Mouse (Mus musculus) gastrocnemius, postnatal 4 days (tissue): ENCODE data around the gene Ddx39. TPM values are rescaled to one million over a fixed set of nuclear protein-coding genes. Genes with fewer than 3 reads are reported as not detected.

Source experiments
- DNase-seq, 2 experiments: peaks; one replicate each; pipeline ENCODE4 v3.0.0; 2021 to 2022; ENCODE audit warnings: low spot score in 2 of 2, mixed read lengths in 2 of 2
- long read RNA-seq, 2 experiments: library from polyadenylated mRNA; stranded (forward); transcript quantifications; one replicate each; pipeline ENCODE4 v2.0.0; 2021
- total RNA-seq, 2 experiments: library from RNA; stranded (reverse); gene quantifications; 2 replicates each; pipeline ENCODE4 v1.2.3; 2021

Gene Ddx39
- total RNA-seq: 10 to 100 TPM; 26.1 to 27.5 TPM
- long read RNA-seq, experiment 1, transcript Ddx39-201 (11 exons, 1,656 nt): major isoform, 77 of 89 reads
- long read RNA-seq, experiment 1, partial matches to known transcripts: 2 of 89 reads
- long read RNA-seq, experiment 1, other reads (novel, unspliced or antisense): 9 of 89 reads
- long read RNA-seq, experiment 2, transcript Ddx39-201 (11 exons, 1,656 nt): major isoform, 54 of 75 reads
- long read RNA-seq, experiment 2, transcript Ddx39-203 (11 exons, 1,927 nt): minor isoform, 5 of 75 reads
- long read RNA-seq, experiment 2, partial matches to known transcripts: 1 of 75 reads
- long read RNA-seq, experiment 2, other reads (novel, unspliced or antisense): 13 of 75 reads

DNA sequence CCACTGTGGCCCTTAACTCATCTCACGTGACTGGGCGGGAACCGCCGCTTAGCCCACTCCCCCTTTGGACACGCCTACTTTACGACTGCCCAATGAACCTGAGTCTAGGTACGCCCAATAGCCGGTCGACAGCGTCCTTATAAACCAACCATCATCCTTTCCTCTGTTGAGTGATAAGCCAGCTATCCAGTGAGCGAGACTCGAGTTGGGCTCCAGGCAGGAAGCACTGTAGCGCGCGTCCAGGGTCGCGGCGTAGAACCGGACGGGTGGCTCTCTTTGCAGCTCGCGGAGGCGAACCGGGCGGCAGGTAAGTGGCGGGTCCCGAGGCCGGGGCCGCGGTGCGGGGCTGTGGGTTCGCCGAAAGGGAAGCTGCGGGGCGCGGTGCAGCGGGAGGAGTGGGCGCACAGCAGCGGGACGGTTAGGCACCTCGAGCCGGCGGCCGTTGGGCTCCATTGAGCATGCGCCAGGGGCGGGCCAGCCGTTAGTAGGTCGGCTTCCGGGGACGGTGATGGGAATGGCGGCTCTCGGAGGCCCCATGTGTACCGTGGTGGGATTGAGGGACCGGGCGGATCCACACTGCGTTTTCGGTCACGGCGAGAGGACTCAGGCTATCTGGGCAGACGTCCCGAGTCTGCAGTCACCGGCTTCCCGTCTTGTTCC, at the start of gene Ddx39:
Ddx39 (plus strand) TSS at position 147 of the 660 bp plus-strand sequence.
- peak; percentile 83 to 94 for DNase-seq

DNA sequence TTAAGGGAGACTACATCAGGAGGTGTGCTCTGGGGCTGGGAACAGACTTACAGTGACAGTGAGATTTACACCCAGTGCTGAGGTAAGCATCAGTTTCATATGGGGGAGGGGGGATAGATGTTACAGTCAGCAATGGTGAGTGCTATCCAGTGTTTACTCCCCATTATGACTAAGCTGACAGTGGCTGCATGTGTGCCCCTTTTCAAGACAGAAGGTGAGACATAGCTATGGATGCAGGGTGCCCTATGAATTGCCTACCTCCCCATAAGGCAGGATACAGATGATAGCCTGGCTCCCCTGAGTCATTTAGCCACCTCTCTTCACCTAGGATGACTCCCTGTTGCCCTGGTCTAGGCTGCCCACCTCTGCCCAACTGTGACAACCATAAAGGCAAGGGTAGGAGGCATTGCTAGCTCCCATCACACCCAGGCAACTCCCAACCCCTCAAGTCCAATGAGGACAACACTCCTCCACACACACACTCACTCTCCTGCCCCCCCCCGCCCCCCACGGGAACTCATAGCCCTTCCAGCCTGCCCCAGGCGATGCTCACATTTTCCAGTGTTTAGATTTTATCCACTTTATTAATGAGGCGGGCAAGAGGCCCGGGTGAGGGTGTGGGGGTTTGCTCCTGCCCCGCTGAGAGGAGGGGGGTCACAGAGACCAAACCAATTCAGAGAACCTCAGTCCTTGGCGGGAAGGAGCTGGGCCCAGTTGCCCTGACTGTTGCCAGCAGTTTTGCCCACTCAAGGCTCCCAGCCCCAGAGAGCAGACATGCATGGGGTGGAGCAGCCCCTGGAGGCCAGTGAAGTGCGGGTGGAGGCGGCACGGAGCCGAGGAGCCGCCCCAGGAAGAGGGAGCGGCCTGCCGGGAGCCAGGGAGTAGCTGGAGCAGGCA, 48.8 kb upstream of the Ddx39 start, which contains the start of gene Ptger1:
Ptger1 (plus strand) TSS at position 710 of the 897 bp plus-strand sequence.
- peak in 1 of 2 experiments; percentile 56 for DNase-seq

DNA sequence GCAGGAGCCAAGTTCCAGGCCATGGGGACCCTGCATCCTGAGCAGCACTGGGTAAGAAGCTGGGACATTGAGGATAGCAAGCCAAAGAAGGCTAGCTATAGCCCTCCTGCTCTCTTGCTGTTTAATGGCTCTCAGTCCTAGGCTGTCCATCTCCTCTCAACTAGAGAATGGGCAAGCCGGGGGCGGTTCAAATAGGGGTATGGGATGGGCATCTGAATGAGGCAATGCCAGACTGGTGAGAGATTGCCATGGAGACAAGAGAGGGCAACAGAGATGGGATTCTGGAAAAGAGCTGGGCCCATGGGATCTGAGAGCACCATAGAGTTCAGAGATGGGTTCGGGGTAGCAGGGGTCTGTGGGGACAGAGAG, 48.1 kb upstream of the Ddx39 start:
- DNase-seq: no peak

DNA sequence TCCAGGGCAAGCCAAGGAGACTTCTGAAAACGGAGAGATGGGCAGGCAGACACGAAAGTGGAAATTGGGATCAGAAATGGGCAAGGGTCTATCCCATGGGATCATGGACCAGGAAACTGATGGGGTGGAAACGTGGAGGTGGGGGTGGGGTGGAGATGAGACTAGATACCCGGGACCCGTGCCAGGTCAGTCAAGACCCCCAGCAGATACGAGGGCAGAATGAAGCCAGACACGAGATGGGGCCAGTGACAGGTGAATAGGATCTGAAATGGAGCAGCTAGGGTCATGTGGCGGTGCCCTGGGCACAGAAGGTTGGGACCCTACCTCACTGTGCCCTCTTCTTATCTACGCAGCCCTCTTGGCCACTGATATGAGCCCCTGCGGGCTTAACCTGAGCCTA, 47.5 kb upstream of the Ddx39 start:
- DNase-seq: no peak

DNA sequence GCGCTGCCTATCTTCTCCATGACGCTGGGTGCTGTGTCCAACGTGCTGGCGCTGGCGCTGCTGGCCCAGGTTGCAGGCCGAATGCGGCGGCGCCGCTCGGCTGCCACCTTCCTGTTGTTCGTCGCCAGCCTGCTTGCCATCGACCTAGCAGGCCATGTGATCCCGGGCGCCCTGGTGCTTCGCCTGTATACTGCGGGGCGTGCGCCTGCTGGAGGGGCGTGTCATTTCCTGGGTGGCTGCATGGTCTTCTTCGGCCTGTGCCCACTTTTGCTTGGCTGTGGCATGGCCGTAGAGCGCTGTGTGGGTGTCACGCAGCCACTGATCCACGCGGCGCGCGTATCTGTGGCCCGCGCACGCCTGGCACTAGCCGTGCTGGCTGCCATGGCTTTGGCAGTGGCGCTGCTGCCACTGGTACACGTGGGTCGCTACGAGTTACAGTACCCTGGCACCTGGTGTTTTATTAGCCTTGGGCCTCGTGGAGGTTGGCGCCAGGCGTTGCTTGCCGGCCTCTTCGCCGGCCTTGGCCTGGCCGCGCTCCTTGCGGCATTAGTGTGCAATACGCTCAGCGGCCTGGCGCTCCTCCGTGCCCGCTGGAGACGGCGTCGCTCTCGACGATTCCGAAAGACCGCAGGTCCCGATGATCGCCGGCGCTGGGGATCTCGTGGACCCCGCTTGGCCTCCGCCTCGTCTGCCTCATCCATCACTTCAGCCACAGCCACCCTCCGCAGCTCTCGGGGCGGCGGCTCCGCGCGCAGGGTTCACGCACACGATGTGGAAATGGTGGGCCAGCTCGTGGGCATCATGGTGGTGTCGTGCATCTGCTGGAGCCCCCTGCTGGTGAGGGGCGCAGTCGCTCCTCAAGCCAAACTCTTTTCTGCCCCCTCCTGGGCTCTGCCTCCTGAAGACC, 46.7 kb upstream of the Ddx39 start:
- DNase-seq: peak; percentile 58 to 70

DNA sequence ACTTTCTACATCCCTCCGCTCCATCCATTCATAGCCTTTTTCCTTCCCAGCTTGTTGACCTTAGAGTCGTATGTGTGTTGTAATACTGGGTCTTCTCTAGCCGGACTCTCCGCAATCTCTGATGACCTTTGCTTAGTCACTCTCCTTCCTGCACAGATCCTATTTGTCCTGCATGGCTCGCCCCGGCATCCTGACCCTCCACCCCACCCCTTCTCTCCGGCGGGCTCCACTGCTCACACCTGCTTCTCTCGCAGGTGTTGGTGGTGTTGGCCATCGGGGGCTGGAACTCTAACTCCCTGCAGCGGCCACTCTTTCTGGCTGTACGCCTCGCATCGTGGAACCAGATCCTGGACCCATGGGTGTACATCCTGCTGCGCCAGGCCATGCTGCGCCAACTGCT, 46.0 kb upstream of the Ddx39 start:
- DNase-seq: no peak

DNA sequence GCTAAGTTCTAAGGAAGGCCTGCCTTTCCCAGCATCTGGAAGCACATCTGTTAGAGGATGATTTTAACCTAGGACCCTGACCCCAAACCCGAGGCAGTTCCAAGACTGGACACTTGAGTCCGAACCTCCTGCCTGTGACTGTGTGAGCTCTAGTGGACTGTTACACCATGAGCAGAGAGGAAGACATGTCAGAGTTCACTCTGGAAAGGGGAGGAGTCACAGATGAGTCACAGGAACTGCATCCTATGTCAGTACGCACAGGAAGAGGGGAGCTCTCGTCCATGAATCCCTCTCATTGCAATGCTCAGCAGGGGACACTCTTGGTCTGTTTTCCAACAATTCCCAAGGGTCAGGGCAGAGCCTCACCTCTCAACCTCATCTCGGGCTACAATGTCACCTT, 42.0 kb upstream of the Ddx39 start:
- no peak for DNase-seq

DNA sequence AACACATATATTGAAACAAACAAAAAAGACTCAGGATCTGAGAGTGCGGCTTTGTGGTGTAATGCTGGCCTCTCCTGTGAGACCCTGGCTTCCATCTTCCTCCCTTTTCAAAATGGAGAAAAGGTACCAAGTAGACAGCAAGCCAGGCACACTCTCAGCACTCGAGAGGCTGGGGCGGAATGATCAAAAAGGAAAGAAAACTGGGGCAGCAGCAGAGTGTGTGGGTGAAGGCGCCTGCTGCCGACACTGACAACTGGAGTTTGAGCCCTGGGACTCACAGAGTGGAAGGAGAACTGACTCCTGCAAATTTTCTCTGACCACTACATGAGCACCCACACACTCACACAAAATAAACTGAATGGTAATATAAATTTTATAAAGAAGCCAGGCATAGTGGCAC, 40.5 kb upstream of the Ddx39 start:
- no peak for DNase-seq

DNA sequence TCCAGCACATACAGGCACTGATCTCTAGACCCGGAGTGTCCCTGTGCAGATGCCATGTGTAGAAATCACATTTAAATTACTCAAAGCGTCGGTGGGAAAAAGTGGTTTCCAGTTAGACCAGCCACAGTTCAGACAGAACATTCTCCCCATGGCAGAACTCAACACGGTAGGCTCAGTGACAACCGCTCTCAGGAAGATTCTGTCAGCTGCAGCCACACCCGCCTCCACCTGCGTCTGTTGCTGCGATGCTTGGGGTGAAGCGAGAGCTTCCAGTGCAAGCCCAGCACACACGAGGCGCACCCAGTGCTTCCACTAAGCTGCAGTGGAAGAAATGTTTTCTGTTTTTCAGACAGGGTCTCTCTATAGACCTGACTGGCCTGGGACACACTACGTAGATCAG, 35.1 kb upstream of the Ddx39 start:
- no peak for DNase-seq

DNA sequence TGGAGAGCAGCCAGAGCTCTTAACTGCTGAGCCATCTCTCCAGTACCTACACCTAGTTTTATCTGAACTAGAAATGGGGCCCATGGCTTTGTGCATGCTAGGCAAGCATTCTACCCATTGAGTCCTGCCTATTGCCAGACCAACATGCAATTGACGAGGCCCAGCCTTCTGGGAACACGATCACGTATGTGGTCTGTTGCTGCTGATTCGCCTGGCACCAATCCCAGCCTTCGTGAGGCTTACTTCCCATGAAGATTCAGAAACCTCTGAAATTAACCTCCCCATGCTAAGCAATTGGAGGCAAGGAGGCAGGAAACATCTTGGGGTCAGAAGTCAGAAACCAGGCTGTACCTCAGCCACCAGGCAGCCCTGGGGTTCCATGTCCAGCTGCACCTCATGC, 34.4 kb upstream of the Ddx39 start:
- DNase-seq: no peak

DNA sequence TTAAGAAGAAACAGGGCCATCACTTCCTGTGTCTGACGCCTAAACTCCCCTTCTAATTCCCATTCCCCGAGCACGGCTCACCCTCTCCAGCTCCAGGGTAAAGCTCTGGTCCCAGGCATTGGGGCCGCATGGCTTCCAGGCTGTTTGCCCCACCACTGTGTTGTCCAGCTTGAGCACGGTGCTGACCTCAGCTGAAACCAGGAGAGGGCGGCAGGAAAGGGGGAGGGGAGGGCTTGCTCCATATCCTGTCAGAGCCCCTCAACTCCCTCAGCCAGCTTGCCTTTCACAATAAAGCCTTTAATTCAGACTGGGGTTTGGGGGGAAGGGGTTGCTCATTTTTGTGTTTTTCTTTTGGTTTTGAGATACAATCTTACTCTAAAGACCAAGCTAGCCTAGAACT, 33.9 kb upstream of the Ddx39 start:
- no peak for DNase-seq

DNA sequence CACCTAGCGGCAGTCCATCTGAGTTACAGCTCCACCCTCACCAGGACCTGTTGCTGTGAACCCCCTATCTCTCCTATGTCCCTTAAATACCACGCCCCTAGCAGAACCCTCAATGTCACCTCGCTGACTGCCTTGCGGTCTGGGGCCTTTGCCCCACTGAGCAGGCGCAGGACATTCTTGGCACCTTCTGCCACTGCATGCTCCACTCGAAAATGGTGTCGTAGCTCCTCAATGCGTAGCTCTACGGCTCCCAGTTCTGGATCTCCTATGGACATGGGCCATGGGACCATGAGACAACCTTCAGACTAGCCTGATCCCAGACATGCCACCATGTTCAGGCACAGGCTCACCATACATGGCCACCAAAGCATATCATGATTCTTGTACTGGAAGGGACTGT, 30.5 kb upstream of the Ddx39 start:
- no peak for DNase-seq

DNA sequence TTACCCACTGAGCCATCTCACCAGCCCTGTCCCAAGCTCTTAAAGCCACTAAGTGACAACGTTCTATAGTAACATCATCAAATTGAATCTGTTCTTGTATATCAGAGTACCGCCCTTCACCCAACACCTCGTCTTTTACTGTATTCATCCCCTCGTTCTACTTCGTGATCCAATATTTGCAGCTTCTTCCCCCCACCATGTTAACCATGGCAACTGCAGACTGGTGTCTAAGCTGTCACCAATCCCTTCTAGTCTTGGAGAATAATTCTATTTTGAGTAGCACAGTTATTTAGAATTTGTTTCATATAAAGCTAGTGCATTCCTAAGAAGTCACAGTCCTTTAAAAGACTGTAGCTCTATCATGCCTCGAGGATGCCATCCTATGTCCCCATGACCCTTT, 25.7 kb upstream of the Ddx39 start:
- DNase-seq: no peak

DNA sequence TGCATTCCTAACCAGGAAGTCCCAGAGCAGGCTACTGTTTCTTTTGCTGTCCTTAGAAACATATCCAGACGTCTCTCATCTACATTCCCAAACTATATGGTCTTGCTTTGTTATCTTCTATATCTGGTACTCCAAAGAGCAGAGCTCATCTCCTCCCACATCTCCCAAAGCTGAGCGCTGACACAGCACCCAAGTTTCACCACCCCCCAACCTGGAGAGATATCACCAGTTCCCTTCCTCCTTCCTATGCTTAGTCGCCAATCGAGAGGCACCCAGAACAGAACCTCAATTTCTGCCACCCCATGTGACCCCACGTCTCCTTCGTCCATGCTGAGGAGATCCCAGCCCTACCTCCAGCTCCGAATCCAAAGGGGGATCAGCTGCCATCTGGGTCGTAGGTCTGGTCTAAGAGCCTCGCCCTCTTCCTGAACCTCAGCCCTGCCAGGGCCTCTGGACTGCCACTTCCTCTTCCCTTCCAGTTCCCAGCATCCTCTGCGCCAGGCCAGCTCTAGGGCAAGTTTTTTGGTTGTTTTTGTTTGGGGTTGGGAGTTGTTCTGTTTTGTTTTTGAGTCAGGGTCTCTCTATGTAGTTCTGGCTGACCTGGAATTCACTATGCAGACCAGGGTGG, 21.3 kb upstream of the Ddx39 start:
- DNase-seq: no peak

DNA sequence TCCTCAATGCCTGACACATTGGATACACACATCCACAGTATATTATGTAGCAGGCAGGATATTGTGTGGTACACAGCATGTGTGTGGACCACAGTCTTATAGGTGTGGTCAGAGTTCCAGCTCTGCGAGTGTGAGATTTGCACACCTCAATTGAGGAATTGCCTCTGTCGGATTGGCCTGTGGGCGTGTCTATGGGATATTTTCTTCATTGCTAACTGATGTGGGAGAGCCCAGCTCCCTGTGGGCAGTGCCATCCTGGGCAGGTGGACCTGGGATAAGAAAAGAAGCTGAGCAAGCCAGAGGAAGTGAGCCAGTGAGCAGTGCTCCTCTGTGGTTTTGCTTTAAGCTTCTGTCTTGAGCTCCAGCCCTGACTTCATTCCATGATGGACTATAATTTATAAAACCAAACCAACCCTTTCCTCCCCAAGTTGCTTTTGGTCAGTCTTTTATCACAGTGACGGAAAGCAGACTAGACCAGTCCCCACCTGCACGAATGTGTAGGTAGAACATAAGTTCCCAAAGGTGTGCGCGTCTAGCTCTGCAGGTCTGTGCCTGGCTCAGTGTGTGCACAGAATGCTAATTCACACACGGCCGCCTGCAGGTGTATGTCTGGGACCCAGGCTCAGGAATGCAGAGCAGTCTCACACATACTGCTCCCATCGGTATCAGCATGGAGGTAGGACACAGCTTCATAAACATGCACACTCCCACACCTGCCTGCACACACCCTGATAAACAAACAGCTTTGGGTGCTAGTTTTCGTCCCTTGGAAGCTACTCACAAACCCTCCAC, 20.4 kb upstream of the Ddx39 start:
- no peak for DNase-seq

DNA sequence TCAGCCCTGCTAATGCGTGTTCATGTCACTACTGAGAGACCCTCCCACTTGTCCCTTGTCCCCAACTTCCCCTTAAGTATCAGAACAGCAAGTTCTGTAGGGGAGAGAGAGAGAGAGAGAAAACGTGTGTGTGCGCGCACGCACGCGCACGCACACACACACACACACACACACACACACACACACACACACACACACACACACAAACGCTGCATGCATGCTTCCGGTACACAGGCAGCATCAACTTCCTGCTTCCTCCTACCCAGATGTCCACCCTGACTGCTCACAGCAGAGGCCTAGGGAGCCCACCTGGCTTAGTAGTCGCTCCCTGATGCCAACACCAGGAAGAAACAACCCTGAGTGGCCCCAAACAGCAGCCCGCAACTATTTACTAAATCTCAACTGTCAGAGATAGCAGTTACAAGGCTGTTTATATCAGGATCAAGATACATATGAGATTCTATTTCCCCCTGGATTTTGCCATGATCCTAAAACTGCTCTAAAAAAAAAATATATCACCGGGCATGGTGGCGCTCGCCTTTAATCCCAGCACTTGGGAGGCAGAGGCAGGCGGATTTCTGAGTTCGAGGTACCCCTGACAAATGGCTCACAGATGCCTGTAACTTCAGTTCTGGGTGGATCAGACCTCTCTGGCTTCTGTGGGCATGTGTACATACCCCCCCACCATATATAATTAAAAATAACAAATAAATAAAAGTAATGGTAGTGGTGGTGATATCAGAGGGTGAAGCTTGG, 19.4 kb upstream of the Ddx39 start:
- DNase-seq: no peak

DNA sequence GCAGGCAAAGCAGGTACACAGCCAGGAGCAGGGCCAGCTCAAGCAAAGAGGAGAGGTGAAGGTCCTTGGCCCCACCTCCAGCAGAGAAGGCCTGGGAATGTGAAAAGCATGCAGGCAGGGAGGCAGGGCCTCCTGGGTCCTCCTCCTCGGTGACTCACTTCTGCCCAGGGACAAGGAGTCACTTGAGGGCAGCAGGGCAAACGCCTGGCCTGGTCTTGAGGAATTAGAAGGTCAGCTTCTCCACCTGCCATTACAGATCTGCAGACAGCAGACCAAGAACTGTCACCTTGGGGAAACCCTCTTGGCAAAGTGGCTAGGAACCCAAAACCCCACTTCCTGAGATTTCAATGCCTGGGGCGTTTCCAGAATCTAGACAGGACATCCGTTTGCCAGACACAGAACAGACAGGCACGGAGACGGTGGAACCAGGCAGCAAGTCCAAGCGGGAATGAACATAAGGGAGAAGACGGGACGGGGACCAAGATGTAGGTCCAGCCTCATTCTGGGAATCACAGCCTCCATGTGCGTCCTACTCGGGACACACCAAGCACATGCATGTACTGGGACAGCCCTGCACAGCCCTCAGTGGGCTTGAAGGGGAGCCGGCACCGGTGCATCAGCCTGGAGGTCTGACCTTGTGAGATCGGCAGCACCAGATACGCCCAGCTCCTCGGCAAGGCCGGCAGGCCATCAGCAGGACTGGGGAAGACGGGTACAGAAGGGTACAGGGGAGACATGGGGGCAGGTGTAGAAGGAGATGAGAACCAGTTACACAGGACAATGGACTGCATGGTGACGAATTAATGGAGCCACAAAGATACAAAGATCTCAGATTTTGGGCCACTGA, 17.4 kb upstream of the Ddx39 start:
- no peak for DNase-seq

DNA sequence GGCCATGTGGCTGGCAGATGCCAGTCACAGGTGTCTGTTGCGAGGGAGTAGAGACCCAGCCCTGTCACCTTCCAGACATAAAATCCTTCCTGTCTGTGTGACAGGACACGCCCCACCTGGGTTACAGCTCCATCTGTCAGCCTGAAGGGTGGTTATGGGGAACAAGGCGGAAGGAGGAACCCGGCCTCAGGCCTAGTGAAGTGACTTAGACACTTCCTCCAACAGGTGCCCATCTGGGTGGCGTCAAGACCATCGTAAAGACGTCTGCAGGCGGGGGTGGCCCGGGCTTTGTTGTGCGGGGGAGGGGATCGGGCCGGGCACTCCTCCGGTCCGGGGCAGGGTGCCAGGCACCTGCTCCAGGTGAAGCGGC, 16.7 kb upstream of the Ddx39 start:
- no peak for DNase-seq
